Mouse (Mus musculus) lung, embryonic 14.5 days (tissue): ENCODE results near the gene Iqschfp. TPM values are rescaled to one million over a fixed set of nuclear protein-coding genes. Genes with fewer than 3 reads are reported as not detected.

Experiments used
- ATAC-seq: fragments of 200-750 bp; cut with Nextera tagmentation; 2 replicates; pipeline ENCODE4 v1.8.0; 2017; ENCODE audit warnings: mild to moderate bottlenecking, moderate TSS enrichment, moderate library complexity; ENCODE audit not compliant: insufficient read depth
- DNase-seq: peaks from one replicate; pipeline ENCODE4 v3.0.0-alpha.2; 2015
- H3K27ac ChIP-seq: fragments of 300-500 bp; sonication (generic); 2 replicates; pipeline ENCODE4 v1.5.1; 2014; ENCODE audit warnings: low read depth, mild to moderate bottlenecking, moderate library complexity
- H3K27me3 ChIP-seq: fragments of 300-500 bp; sonication (generic); 2 replicates; pipeline ENCODE4 v1.6.1; 2014; ENCODE audit warnings: low read length, control low read depth; ENCODE audit not compliant: insufficient read depth
- H3K36me3 ChIP-seq: fragments of 300-500 bp; sonication (generic); 2 replicates; pipeline ENCODE4 v1.6.1; 2014; ENCODE audit warnings: control low read depth; ENCODE audit not compliant: insufficient read depth
- H3K4me1 ChIP-seq: fragments of 300-500 bp; sonication (generic); 2 replicates; pipeline ENCODE4 v1.6.1; 2014; ENCODE audit warnings: antibody characterized with exemption, control low read depth; ENCODE audit not compliant: insufficient read depth
- H3K4me2 ChIP-seq: fragments of 300-500 bp; sonication (generic); 2 replicates; pipeline ENCODE4 v1.6.1; 2014; ENCODE audit warnings: mild to moderate bottlenecking
- H3K4me3 ChIP-seq: fragments of 300-500 bp; sonication (generic); 2 replicates; pipeline ENCODE4 v1.5.1; 2014; ENCODE audit warnings: low read depth, low read length
- H3K9ac ChIP-seq: fragments of 300-500 bp; sonication (generic); 2 replicates; pipeline ENCODE4 v1.6.1; 2014
- H3K9me3 ChIP-seq: fragments of 300-500 bp; sonication (generic); 2 replicates; pipeline ENCODE4 v1.6.1; 2016; ENCODE audit warnings: low read depth, low read length, control low read depth
- CTCF ChIP-seq: IDR thresholded peaks from 2 replicates; pipeline ENCODE4 v1.5.1; 2016; ENCODE audit warnings: antibody characterized with exemption, low read depth
- WGBS: fragments of 180-500 bp; shearing (Covaris S2); extraction: QIAGEN DNeasy Blood & Tissue Kit; methylation state at CpG from one replicate; pipeline ENCODE4 v1.1.7; 2014; 5-methylcytosine and 5-hydroxymethylcytosine counted together
- polyA plus RNA-seq: library from polyadenylated mRNA; unstranded; fragments of >200 nt; fragmentation: Nextera tagmentation; extraction: Ambion mirVana; gene quantifications from 2 replicates; pipeline ENCODE4 v1.2.1, GENCODE M21; 2014

Gene Iqschfp
- polyA plus RNA-seq, 1 experiment from 2014 or later, result not detected

DNA sequence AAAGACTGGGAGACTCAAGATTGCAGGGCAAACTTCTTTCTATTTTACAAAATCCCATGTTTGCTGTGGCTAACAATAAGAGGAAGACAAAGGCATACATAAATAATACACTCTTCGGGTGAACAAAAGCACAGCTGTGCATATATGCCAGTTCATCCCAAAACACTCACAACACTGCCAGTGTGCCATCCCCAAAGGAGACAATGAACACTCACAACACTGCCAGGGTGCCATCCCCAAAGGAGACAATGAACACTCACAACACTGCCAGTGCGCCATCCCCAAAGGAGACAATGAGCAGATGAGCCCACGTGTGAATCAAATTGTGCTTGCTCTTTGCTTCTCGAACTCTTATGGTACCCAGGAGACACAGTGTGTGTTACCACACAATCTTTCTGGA, 527.8 kb downstream of the Iqschfp start:
- Histone ChIP-seq H3K9me3 (no peaks in the 10 kb centered on the region), H3K27ac (no peak overlapping the region), H3K4me2 (no peak overlapping the region), H3K4me3 (no peak overlapping the region), H3K36me3 (no peaks in the 10 kb centered on the region), H3K9ac (no peak overlapping the region), H3K4me1 (no peaks in the 10 kb centered on the region), H3K27me3 (no peaks in the 10 kb centered on the region)
- no peak for TF ChIP-seq CTCF
- DNase-seq (no peak), ATAC-seq (no peak)
- WGBS, result 90% methylated on average over 4 of the region's 4 CpGs

GRCm38 (mm10) chr3:68420927-68421326, 528.9 kb downstream of the Iqschfp start:
- Histone ChIP-seq H3K4me1 (no peaks in the 10 kb centered on the region), H3K27ac (no peak overlapping the region), H3K9ac (no peak overlapping the region), H3K4me3 (no peak overlapping the region), H3K9me3 (no peaks in the 10 kb centered on the region), H3K36me3 (no peaks in the 10 kb centered on the region), H3K27me3 (no peaks in the 10 kb centered on the region), H3K4me2 (no peak overlapping the region)
- DNase-seq (peak; percentile 69), ATAC-seq (peak; percentile 41; the same call in 1 of the 2 replicates)
- 54% methylated on average over 2 of the region's 2 CpGs for WGBS
- TF ChIP-seq CTCF, result no peak

DNA sequence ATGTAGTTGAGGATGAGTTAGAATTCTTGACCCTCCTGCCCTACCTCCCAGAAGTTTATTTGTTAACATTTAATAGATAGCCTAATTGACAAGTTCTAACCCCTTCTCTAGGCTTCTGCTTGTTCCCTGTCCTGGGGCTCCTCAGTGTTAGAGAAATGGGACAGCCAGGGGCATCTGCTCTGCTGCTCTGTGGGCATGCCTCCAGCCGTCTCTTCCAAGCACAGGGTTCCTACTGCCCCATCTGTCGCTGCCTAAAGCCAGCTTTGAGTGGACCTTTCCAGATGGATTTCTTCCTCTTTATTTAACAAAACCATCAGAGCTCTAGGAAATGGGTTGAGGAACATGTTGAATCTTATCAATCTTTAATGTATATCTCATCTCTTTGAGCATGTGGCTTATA, 529.8 kb downstream of the Iqschfp start:
- 69% methylated on average over 2 of the region's 2 CpGs for WGBS
- DNase-seq, result no peak
- Histone ChIP-seq H3K27me3 (no peaks in the 10 kb centered on the region), H3K4me2 (no peak overlapping the region), H3K4me1 (no peaks in the 10 kb centered on the region), H3K27ac (no peak overlapping the region), H3K9ac (no peak overlapping the region), H3K36me3 (no peaks in the 10 kb centered on the region), H3K4me3 (no peak overlapping the region), H3K9me3 (no peaks in the 10 kb centered on the region)
- ATAC-seq, result no peak
- no peak for TF ChIP-seq CTCF

GRCm38 (mm10) chr3:68428081-68428480, 536.0 kb downstream of the Iqschfp start:
- ATAC-seq (no peak), DNase-seq (no peak)
- Histone ChIP-seq H3K4me1 (no peaks in the 10 kb centered on the region), H3K4me2 (no peak overlapping the region), H3K36me3 (no peaks in the 10 kb centered on the region), H3K9me3 (no peaks in the 10 kb centered on the region), H3K9ac (no peak overlapping the region), H3K27me3 (no peaks in the 10 kb centered on the region), H3K27ac (no peak overlapping the region), H3K4me3 (no peak overlapping the region)
- WGBS, result 76% methylated on average over 5 of the region's 5 CpGs
- TF ChIP-seq CTCF, result no peak

- Histone ChIP-seq H3K4me3 (no peak overlapping the region), H3K9me3 (no peaks in the 10 kb centered on the region), H3K36me3 (no peaks in the 10 kb centered on the region), H3K4me1 (no peaks in the 10 kb centered on the region), H3K9ac (no peak overlapping the region), H3K4me2 (no peak overlapping the region), H3K27me3 (no peaks in the 10 kb centered on the region), H3K27ac (no peak overlapping the region)
- WGBS, result 68% methylated on average over 7 of the region's 7 CpGs
- TF ChIP-seq CTCF, result no peak
- no peak for DNase-seq
- ATAC-seq, result no peak
Observed at GRCm38 (mm10) chr3:68434435-68434834, 542.4 kb downstream of the Iqschfp start.

- Histone ChIP-seq H3K9me3 (no peaks in the 10 kb centered on the region), H3K27me3 (no peaks in the 10 kb centered on the region), H3K36me3 (no peaks in the 10 kb centered on the region), H3K4me1 (no peaks in the 10 kb centered on the region), H3K27ac (no peak overlapping the region), H3K9ac (no peak overlapping the region), H3K4me2 (no peak overlapping the region), H3K4me3 (no peak overlapping the region)
- no peak for DNase-seq
- TF ChIP-seq CTCF, result no peak
- no peak for ATAC-seq
- WGBS, result 83% methylated on average over 2 of the region's 2 CpGs
Observed at GRCm38 (mm10) chr3:68434897-68435296, 542.9 kb downstream of the Iqschfp start.

DNA sequence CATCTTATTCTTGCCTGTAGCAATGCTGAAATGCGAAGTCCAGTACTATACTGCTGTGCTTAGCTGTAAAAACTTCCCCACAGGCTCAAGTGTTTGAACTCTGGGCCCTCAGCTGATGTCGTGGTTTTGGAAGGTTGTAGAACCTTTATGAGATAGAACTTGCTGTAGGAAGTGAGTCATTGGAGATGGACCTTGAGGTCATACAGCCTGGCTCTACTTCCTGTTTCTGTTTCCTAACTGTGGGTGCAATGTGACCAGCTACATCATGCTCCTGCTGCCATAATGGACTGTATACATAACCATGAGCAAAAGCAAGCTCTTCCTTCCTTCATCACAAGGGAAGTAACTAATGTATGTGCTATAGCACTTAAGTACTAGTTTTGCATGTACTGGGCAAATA, 556.4 kb downstream of the Iqschfp start:
- Histone ChIP-seq H3K9me3 (no peaks in the 10 kb centered on the region), H3K27me3 (no peaks in the 10 kb centered on the region), H3K4me3 (no peak overlapping the region), H3K27ac (no peak overlapping the region), H3K4me1 (0 out of 2 replicates have a peak, but pooled peaks cover 3% of the 10 kb centered on the region), H3K9ac (no peak overlapping the region), H3K36me3 (no peaks in the 10 kb centered on the region), H3K4me2 (no peak overlapping the region)
- DNase-seq (no peak), ATAC-seq (no peak)
- 65% methylated on average over 2 of the region's 2 CpGs for WGBS
- no peak for TF ChIP-seq CTCF

DNA sequence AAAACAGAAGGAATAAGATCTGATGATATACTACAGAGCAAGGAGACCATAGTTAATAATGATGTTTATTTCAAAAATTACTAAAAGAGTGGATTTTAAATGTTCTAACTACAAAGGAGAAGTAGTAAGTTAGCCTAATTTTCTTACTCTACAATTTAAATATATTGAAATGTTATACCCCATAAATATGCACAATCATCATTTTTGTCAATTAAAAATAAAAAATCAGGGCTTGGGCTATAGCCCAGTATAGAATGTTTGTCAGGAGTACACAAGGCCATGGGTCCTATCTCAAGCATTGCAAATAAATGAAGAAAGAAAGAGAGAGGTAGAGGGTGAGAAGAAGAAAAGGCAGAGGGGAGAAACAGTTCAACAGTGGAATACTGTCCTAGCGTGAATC, 559.6 kb downstream of the Iqschfp start:
- Histone ChIP-seq H3K36me3 (no peaks in the 10 kb centered on the region), H3K9ac (no peak overlapping the region), H3K4me2 (no peak overlapping the region), H3K27me3 (no peaks in the 10 kb centered on the region), H3K4me3 (no peak overlapping the region), H3K4me1 (0 out of 2 replicates have a peak, but pooled peaks cover 3% of the 10 kb centered on the region), H3K9me3 (no peaks in the 10 kb centered on the region), H3K27ac (no peak overlapping the region)
- no peak for TF ChIP-seq CTCF
- ATAC-seq (no peak), DNase-seq (no peak)
- 97% methylated on average over 1 of the region's 1 CpGs for WGBS
